Mouse (Mus musculus) CD8-positive naive resting alpha-beta T cell, adult 2 months (primary cell): ENCODE measurements around the gene Pa2g4.

Experiments used
- DNase-seq, 2 experiments: peaks; one replicate each; pipeline ENCODE4 v3.0.0; 2022; ENCODE audit warnings: low read depth in 2 of 2, low spot score in 2 of 2

The Pa2g4 gene

DNA sequence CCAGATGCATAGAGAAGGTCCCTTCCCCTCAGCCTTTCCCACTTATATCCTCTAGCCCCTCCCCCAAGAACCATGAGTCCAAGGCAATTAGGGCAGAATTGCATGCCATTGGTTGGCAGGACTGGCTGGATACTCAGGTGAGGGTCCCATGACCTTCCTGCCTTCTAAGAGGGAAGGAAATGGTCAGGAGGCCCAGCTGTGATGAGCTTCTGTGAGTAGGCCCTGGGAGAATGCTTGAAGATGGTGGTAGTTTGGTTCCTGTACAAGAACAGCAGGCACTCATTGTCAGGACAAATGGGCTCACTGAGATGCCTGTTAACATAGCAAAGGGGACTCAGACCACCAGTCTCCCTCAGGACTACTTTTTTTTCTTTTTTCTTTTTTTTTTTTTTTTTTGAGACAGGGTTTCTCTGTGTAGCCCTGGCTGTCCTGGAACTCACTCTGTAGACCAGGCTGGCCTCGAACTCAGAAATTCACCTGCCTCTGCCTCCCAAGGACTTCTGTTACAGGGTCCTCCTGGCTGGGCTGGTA is 27.4 kb downstream of the Pa2g4 start:
- no peak for DNase-seq

DNA sequence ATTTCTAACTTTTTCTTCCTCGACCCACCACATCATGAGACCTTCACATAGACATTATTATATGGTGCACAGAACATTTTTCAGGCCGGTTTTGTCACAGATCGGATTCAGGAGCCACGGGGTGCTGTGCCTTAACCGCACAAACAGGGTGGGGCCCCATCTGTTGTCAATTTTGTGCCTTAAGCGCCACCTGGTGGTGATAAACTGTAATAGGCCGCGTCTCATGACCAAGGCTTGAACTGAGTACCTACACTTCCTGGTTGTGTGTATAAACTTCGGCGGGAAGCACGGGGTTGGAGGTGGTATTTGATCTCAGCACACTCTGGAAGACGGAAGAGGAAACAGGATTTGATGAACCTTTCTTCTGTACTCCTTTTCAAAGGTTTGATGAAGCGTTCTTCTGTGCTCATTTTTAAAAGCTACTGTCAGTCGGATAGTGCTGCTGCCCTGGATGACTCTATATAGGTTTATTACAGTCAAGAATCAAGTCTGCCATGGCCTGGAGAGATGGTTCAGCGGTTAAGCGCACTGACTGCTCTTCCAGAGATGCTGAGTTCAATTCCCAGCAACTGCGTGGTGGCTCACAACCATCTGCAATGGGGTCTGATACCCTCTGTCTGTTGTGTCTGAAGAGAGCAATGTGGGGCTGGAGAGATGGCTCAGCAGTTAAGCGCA is 29.4 kb downstream of the Pa2g4 start:
- peak; percentile 91 to 95 for DNase-seq

DNA sequence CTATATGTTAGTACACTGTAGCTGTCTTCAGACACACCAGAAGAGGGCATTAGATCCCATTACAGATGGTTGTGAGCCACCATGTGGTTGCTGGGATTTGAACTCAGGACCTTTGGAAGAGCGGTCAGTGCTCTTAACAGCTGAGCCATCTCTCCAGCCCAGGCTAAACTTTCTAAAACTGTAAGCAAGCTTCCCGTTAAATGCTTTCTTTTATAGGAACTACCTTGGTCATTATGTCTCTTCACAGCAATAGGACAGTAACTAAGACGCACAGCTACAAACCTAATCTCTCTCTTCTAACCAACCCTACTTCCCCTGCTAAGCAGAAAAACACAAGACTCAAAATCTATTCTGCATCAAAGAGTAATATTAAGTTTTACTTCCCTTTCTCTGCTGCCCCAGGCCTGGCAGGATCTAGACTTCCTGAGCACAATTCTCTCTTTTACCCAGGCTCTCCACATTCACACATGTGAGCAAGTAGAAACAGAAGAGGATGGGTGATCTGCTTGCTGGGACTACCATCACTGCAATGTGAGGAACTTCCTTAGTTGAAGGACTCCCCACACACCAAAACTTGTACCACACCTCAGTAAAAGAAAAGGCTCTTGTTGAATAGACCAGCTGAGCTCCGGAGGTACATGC is 30.0 kb downstream of the Pa2g4 start:
- no peak for DNase-seq

DNA sequence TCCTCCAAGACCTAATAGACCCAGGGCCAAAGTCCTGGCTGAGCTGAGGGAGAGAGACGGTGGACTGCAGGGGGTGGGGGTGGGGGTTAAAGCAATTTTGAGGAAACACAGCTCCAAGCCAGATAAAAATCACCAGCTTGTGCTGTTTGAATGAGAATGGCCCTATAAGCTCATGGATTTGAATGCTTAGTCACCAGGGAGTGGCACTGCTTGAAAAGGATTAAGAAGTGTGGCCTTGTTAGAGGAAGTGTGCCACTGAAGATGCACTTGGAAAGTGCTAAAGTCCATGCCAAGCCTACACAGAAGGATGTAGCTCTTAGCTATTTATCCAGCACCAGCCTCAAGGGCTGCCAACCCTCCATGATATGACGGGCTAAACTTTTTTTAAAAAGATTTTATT is 30.6 kb downstream of the Pa2g4 start:
- DNase-seq: no peak

DNA sequence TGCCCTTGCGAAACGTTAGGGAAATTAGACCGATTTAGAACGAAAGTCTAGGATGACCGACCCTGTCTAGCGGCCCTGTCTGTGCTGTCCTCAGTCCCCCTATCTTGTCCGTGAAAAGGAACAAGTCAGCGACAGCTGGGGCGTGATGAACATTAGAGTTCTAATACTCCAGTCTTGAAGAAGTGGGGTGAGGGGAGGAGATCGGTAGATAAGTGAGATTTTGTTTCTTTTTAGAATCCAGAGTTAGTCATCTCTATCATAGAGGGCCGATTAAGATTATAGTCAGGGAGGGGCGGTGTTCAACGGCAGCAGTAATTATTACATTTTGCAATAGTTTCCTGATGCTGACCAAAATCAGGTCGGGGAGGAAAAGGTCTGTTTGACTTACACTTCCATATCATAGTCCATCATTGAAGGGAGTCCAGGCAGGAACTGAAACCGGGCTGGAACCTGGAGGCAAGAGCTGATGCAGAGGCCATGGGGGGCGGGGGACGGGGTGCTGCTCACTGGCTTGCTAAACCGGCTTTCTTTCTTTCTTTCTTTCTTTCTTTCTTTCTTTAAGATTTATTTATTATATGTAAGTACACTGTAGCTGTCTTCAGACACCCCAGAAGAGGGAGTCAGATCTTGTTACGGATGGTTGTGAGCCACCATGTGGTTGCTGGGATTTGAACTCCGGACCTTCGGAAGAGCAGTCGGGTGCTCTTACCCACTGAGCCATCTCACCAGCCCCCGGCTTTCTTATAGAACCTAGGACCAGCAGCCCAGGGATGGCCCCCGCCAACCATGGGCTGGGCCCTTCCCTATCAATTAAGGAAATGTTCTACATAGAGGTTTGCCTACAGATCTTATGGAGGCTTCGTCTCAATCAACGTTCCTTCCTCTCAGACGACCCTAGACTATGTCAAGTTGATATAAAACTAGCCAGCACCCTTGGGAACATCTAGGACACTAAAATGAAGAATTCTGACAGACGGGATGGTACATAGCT is 39.1 kb downstream of the Pa2g4 start:
- no peak for DNase-seq

DNA sequence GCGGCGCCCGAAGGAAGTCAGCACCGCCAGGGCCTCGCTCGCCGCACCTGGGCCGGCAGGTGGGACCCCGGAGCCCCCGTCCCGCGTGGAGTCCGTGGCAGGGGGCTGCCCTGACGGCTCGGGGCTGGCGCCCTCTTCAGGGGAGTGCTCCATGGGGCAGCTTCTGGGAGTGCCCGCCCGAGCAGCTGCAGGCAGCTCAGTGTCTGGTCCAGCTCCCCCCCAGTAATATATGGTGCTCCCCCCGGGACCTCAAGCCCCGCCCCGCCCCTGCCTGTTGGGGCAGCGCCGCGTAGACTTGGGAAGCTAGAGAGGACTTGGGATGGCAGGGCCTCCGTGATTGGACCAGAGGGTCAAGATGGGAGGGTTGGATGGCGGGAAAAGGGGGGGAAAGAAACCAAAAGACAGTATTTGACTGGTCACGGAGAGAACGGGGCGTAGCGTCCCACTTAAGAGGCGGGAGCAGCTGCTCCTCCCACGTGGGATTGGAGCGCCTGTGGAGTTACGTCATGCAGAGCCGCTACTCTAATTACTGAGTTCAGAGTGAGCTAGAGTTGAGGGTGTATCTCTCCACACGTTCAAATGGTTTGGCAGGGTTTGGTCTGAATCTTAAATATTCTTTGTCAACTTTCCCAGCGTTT is 40.0 kb downstream of the Pa2g4 start, which contains the start of gene Esyt1:
Gene Esyt1 (minus strand): TSS at position 201 of the 638 bp plus-strand sequence.
- DNase-seq: peak; percentile 89 to 90

DNA sequence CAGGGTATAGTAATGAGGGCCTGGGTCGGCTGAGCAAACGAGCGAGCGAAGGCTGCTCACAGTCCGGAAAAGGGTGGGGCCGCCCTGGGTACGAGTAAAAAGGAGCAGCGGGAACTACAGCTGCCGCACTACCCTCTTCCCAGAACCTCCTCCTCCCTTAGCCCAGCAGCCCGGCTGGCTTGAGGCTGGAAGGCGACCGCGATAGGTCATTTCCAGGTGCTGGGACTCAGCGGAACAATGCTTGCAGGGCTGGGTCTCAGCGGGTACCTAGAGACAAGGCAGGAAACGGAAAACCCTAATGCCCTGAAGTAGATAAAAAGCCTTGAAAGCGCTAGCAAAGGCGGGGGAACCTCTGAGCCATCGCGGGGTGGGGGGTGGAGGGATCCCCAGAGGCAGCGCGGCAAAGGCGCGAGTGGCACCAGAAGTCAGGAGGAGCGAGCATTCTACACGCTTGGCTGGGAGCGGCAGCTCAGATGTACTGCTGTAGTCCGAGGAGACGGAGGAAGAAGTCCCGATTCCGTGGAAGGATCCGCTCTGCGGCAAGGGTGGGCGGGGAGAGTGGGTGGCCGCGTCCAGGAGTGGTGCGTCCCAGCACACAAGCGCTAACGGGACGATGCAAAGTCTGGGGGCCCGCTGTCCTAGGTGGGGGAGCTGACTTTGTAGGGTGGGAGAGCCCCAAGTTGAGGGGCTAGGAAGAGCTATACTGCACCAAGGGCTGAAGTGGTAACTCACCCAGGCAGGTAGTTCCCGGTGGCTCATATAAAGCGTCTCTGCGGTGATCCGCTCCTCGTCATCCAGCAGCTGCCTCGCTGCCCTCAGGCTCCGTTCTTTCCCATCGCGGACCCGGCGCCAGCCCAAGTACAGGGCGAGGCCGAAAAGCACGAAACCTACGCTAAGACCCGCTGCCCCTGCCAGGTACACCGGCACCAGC is 40.8 kb downstream of the Pa2g4 start:
- peak; percentile 50 to 67 for DNase-seq

DNA sequence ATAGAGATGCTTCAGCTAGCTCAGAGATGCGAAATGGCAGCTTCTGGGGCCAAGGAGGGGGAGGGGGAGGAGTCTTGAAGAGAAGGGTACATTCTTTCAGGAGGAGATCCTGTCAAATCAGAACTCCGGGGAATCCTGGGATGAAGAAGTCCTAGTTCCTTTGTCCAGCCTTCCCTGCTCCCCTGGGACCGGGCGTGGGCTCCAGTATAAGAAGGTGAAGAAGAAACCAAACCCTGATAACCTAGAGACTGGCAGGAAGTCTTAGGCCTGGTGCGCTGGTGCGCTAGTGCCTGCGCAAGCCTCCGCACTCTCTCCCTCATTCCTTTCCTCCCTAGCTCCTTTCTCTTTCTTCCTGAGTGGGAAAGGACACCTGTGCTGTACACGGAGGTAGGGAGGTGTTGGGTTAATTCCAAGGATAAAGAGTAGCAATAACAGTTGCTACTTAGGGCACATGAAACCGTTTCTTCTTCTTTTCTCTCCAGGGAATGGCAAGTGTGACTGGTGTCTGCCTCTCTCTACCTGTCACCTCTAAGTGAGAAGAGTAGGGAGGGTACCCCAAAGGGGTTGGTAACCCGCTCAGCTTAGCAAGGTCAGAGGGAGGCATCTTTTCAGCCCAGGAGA is 41.6 kb downstream of the Pa2g4 start:
- peak in 1 of 2 experiments; percentile 14 for DNase-seq

DNA sequence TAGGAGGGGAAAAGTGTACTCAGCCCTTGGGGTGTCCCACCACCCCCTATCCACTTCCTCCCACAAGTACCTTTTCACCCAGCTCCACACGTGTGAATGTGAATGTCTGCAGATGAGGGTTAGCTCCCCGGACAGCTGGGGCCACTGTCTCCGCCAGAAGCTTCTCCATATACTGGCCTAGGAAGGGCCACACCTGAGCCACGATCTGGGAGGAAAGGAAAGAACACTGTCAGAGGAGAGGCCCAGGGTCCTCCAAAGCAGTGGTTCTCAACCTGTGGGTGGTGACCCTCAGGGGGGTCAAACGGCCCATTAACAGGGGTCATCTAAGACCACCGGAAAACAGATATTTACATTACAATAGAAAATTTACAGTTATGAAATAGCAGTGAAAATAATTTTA is 43.4 kb downstream of the Pa2g4 start:
- DNase-seq: no peak

DNA sequence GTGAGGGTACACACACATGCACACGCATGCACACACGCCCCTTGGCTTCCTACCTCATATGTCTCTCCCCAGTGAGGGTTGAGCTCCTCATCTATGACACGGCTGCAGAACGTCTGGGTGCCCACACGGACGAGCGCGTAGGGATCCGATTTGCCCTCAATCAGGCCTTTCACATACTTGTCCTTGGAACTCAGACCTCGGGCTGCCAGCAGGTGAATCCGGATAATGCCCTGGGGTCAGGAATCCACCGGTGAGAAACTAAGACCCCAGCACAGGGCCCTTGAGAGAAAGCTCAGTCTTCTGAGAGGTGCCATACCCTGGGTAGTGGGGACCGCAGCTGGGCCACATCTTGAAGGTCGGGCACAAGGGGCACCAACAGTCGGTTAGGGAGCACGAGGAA is 45.2 kb downstream of the Pa2g4 start:
- no peak for DNase-seq

DNA sequence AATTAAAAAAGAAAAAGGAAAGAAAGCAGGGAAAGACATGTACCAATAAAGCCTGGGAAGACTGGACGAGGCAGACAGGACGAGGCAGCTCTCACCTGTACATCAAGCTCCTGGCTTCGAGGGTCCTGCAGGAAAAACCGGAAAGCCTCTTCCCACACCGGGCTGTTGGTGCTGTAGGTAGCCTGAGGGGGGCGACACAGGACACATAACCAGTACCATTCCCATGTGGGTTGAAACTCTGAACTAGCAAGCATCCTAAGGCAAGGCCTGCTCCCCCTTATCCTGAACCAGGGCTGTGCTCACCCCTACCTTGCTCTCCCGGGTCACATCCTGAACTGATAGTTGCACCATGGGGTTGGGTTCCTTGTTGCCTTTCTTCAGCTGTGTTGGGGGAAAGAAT is 47.0 kb downstream of the Pa2g4 start:
- peak; percentile 20 to 50 for DNase-seq

DNA sequence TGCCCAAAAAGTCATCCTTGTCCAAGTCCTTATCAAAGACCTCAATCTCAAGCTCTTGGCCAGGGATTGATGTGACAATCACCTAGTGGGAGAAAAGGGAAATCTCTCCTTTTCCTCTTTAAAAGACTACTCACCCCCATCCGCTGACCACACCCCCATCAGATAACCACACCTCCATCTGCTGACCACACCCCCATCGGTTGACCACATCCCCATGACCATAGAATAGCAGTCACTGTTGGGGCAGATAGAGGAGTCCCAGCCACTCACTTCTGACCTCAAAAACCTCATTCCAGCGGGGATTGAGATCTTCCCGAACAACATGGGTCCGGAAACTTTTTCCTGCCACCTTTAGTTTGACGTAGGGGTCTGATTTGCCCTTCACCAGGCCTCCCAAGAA is 49.1 kb downstream of the Pa2g4 start:
- DNase-seq: no peak

DNA sequence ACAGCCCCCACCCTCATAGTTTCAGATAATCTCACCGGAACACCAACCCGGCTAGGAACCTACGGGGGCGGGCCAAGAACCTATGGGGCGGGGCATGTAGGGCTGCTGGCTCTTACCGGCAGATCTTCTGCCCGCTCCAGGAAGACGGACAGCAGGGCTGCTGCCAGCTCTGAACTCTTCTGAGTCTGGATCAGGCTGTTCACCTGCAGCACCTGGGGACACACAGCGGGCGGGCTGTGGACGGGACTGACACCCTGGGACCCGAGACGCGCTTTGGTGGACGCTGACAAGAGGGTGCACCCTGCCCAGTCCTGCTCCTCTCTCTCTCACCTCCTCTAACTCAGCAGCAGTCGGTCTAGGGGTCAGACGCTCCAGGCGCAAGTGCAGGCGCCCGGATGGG is 49.8 kb downstream of the Pa2g4 start:
- no peak for DNase-seq

DNA sequence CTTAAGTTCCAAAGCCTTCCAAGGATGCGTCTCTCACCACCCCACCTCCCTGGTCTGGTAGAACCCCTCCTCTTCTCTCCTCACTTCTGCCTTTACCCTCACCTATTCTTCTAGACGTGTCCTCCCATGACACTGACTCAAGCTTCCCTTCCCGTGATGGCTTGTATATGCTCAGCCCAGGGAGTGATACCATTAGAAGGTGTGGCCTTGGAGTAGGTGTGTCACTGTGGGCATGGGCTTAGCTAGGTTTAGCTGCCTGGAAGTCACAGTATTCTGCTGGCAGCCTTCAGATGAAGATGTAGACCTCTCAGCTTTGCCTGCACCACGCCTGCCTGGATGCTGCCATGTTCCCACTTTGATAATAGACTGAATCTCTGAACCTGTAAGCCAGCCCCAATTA is 50.7 kb downstream of the Pa2g4 start:
- no peak for DNase-seq

DNA sequence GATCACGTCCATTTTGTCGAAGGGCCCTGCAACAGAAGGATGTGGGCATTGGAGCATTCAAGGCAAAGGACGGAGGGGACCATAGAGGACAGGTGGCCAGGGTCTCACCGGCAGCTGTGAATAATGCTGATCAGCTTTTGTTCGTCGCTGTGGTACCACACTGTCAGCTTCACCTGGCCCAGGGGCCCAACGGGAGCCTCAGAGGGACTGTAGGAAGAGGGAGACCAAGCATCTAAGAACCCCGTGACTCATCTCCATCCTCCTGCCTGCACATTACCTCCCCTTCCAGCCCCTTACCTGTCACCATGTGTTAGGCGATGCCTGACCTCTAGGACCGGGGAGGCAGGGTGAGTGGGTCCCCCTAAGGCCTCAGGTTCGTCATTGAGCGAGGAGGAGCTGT is 54.0 kb downstream of the Pa2g4 start:
- DNase-seq: no peak

DNA sequence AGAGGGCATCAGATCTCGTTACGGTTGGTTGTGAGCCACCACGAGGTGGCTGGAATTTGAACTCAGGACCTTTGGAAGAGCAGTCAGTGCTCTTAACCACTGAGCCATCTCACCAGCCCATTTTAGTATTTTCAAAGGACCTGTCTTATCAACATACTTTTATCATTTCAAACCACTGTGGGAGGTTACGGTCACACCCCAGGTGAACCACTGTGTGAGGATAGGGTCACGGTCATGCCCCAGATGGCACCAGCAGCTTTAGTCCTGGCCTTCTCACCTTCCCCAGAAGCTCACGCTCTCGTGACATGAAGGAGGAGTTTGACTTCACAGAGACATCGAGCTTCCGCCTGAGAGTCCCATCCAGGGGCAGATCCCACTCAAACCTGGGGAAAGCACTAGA is 54.6 kb downstream of the Pa2g4 start:
- DNase-seq: no peak

DNA sequence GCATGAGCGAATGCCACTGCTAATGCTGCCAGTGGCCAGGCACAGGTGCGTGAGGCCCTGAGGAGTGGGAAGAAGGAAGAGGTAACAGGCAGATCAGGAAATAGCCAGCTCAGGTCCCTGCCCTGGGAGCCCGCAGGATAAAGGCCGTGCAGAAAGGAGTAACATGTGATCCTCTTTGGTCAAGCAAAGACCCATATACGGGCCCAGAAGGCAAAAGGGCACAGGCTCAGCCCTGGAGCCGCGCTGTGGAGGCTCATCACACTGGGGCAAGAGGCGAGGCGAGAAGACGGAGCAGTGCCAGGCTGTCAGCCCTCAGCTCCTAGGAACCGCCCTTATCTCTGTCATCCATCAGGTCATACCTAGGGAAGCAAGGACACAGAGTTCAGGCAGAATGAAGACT is 55.5 kb downstream of the Pa2g4 start:
- no peak for DNase-seq

DNA sequence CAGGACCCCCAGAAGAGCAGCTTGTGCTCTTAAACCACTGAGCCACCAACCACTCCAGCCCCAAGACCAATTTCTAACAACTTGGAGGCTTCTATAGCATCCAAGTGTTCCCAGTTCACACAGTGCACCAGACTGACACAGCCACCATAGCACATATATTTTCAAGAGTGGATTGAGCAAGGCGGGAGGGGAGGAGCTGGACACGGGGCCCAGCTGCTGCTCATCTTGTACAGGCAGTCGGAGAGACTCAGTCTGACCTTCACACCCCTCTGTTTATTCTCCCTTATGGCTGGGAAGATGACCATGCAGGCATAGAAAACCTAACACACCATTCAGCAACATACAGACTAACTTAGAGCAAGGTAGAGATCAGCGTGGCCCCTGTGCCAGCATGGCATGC is 56.0 kb downstream of the Pa2g4 start:
- no peak for DNase-seq

DNA sequence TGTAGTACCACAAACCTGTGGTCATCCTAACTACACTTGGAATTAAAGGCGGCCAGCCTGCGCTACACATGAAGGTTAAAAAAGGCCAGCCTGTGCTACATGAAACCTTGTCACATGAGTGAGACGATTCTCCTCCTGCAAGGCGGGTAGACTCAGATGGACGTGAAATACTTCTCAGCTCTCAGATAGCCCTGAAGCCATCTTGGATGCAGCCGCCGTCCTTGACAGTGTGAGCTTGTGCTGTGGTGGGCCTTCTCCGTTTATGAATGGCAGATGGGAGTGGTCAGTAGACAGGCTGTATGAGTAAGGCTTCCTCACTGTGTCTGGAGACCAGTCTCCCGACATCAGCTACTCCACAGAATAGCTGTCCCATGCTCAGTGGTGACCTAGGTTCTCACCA is 56.6 kb downstream of the Pa2g4 start:
- no peak for DNase-seq

DNA sequence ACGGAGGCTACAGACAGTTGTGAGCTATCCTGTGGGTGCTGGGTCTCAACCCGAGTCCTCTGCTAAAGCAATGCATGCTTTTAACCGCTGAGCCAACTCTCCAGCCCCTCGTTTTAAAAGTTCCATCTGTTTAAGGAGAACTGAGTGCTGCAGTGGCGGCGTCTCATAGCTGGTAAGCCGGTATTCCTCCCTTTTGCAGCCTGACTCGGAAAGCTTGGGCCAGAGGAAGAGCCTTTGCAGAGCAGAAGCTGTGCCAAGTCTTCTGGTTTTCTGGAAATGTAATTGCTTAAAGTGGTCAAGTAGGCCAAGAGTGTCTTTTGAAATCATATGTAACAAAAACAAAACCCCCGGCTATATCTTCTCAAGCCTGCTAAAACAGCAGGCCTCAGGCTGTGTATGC is 57.5 kb downstream of the Pa2g4 start:
- DNase-seq: no peak
